Mouse (Mus musculus): ENCODE measurements around the gene Medag. TPM values are rescaled to one million over a fixed set of nuclear protein-coding genes. Genes with fewer than 3 reads are reported as not detected.
A peak's percentile ranks its signal among the peaks of the same experiment; 100 is the strongest.

Medag gene
- total RNA-seq, 1 experiment from 2014 or later, result 1.9 TPM

DNA sequence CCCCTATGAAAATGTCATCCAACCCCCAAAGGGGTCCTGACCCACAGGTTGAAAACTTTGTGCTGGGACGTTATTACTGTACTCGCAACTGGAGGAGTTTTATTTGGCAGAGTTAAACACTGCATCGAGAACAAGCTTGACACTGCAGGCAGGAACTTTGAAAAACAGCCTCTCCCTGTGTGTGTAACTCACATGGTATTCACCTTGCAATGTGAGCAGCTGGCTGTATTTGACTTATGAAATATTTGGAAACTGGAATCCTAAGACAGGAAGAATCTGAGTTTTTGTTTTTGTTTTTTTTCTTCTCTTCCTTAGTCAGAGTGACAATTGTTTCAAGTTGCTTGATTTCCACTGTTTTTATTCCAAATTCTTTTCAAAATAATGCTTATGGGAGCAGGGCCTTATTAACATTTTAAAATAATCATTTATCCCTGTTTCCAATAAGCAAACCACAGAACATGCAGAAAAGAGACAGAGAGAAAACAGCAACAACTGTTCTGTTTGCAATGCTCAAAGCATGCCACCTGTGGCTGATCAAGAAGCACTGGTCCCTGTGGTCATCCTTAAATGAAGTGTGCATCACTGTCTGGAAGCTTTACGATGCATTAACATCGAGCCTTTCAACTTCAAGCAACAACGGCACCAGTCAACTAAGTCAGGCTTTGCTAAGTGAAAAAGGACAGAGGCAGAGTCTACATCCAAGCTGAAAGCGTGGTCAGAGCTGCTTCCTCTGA lies 26.2 kb upstream of the Medag start:
- no peak for DNase-seq

DNA sequence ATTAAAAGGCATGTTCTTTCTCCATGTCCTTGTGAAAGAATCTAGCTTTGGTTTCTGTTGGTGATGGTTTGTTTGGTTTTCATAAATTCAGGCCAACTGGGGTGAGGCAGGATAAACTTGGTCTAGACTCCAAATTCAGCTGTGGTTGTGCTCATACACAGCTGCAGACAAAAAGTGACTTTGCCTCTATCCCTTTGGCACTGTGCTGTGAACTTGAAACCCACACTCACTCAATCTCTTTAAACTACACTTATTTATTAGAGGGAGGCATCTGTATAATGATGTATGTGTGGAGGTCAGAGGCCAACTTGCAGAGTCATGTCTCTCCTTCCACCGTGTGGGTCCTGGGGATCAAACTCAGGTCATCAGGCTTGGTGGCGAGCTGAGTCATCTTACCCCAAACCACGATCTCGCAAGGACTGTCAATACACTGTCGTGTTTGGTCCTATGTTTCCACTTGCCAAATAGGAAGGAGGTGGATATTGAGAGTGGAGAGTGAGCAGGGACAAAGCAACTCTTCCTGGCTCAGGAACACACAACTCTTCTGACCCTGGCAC lies 25.2 kb upstream of the Medag start:
- no peak for DNase-seq

DNA sequence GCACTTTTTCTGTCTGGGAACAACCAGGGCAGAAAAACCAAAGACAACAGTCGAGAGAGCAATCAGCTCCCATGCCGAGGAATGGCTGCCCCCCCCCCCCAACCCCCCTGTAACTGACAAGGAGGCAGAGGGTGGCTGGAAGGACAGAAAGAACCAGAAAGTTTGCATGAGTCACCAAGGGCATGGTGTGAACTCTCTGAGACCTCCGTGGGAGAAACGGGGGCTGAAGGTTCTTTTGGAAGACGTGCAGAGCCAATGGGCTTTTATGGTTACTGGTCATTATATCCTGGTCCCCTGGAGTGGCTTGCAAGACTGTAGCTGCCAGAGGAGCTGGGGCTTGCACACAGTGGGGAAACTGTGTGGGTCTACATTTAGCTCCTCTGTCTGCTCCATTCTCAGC lies 22.6 kb upstream of the Medag start:
- DNase-seq, result no peak

DNA sequence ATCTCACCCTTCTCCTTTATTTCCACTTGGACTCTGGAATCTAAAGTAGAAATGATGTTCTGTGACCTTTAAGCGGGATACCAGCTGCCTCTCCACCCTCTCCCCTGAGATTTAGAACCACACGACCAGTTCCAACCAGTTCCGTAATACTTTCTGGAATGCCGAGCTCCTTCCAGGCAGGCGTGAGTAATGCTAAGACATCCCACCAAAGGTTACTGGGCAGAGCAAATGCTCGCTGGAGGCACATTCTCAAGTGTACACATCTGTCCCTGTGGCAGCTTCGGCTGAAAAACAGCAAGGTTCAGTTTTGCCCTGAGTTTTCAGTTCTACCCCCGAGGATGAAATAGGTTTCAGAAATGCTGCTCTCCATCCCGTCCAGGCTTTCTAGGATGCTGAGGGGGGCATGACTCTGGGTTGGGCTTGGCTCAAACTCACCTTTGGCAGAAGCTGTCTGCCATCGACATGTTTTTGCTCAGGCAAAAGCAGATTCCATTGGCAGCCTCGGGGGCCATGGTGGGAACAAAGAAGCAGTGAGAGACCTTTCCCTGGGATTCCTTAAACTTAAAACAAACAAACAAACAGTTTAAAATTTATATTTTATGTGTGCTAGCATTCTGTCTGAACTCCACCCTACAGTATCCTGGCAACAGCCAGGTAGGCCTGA lies 21.9 kb upstream of the Medag start:
- peak; percentile 21 for DNase-seq

DNA sequence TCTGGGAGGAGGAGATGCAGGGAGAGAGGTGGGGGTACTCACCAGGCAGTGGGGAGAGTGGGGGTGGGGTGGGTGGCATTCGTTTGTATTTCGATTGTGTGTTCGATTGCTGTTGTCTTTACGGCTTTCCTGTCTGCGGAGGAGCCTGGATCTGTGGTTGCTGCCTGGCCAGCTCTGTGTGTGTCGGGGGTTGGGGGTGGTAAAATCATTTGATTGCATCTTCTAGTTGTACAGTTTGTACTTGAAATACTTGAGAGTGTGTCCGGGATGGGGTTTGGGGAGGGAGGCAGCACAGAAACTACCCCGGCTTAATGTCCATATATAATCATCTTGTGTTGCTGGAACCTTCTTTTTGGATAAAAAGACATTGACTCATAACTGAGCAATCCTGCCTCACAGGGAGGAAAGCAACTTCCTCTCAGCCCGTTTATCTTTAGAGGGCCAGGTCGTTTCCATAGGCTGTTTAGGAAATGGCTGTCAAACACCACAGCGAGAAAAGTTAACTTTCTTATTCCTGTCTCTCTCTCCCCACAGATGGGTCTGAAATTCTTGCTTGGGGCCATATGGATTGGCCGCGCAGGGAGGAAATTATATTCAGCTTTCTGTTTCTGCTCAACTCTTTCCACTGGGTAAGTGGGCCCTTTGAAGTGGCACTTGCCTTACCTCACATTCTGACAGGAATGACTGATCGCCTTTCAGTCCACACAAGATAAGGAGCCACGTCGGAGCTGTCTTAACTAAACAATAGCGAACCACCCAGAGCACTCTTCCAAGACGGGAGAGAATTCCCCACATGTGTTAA lies 19.8 kb upstream of the Medag start:
- DNase-seq, result no peak

DNA sequence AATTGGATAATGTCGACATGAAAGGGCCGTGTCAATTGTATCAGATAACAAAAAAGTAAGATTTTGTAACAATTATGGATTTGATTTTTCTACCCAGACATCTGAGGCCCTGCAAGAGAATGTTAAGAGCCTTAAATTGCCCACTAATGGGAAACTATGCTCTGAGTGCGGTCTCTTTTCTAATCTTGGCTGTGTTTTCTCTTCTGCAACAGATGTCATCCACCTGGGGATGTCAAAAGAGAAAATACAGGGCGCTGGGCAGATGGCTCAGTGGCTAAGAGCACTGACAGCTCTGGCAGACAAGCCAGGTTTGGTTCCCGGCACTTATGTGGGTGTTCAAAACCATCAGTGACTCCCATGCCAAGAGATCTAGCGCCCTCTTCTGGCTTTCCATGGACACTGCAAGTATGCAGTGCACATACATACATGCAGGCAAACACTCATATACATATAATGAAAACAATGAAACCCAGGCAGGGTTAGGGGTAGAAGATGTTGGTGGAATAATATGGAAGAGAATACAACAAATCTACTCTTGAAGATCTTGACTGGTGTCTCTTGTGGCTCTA lies 19.0 kb upstream of the Medag start:
- no peak for DNase-seq

DNA sequence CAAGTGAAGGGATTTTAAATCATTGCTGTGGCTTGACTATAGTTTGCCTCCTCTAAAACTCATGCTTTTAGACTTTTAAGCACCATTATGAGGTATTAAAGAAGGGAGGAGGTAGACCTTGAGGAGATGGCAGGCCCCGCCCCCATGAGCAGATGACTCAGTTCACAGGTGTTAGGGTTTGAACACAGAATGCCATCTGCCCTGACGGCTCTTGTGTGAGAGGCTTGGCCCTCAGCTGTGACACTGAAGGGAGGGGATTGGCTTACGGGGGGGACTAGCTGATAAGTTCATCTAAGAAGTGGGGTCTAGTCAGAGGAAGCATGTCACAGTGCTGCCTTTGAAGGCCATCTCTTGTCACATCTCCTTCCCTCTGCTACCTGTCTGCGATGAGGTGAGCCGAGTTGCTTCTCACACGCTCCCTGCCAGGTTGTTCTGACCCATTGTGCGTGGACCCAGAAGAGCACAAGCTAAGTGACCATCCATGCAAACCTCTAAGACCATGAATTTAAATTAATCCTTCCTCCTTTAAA lies 10.0 kb upstream of the Medag start:
- DNase-seq, result no peak

DNA sequence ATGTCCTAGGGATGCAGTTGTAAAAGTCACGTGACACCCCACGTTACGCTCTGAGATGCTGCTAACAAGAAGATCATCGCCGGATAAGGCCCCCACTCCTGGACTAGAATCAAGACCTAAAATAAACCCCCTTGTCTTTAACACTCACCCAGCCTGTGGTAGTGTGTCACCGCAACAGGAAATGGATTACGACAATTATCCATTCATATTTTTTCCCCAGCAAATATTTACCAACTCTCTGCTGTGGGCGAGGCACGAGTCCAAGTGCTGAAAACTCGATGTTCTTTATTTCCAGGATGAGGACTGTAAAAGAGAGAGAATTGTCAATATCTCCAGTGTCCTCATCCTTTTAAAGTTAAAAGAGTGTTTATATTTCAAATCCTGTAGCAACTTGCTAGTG lies 9.5 kb upstream of the Medag start:
- DNase-seq, result no peak

DNA sequence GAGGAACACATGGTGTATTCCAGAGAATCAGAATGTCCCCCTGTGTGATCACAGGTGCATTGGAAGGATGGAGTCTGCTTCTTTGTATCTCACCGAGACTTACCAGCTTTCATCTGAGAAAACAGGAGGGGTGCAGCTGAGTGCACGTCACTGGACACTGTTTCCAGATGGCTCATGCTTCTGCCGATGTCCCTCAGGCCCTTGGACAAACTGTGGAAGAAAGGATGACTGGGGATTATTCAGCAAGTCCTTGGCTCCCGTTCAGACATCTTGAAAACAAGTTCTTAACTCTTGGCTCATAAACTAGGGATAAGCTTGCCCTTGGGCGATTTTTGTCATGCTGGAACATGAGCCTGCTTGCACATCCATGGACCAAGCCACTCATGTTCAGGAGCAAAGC lies 8.2 kb upstream of the Medag start:
- no peak for DNase-seq

DNA sequence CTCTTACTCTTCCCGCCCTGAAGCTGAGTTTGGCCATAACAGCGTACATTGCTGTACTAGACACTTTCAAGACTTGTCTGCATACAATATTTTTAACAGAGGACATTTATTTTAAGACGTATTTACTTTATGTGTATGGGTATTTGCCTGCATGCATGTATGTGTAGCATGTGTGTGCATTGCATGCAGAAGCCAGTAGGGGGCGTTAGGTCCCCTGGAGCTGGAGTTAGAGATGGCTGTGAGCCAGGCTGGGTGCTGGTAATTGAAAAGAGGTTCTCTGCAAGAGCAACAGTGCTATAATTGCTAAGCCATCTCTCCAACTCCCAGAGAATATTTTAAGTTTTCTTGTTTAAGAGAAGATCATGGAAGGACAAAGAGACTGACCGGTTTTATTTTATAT lies 6.8 kb upstream of the Medag start:
- no peak for DNase-seq

DNA sequence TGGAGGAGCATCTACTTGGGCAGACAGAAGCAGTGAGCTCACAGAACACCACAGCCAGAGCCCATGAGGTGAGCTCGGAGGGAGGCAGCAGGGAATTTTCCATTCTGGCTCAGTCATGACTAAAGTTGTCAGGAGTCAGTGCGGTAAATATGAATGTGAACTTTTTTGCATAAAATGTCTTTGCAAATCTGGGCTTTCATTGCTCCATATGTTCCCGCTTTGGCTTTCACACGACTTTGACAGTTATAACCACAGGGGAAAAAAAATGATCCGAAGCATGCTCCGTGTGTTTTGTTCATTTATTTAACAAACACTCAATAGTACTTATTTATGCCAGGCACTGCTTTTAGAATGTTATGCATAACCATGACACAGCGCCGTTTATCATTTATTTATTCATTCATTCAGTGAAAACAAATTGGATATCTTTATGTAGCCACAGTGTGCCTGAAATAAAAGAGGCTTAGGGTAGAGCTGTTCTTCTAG lies 4.7 kb upstream of the Medag start:
- no peak for DNase-seq

DNA sequence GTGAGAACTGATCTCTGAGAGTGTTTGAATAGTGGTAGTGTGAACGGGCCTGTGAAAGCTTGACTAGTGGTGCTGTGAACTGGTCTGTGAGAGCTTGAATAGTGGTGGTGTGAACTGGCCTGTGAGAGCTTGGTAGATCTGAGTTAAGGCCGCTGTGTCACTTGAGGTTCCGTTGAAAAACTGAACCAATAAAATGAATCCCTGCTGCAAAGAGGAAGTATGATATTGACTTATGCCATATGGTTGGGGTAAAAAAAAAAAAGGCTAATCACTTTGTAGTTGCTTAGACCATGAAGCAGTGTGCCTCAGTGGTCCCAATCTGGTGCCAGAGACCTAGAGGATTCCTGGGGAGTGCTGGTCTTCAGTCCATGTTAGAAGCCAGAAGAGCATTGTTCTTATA lies 2.0 kb upstream of the Medag start:
- no peak for DNase-seq

DNA sequence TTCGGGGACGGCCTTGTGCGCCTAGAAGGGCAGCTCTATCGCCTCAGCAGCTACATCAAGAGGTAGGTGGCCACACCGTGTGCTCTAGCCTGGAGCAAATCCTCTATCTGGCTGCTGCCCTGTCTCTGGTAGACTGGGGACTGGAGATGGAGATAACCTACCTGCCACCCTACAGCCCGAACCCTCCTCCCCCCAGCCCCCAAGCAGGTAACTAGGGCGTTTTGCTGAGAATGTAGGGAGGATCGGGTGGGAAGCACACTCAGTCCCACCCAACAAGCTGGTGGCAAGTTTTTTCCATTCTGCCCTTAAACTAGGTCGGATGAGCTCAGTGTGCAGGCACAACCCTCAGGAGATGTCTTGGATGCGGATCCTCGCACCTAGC lies 636 bp downstream of the Medag start:
- DNase-seq, result no peak

DNA sequence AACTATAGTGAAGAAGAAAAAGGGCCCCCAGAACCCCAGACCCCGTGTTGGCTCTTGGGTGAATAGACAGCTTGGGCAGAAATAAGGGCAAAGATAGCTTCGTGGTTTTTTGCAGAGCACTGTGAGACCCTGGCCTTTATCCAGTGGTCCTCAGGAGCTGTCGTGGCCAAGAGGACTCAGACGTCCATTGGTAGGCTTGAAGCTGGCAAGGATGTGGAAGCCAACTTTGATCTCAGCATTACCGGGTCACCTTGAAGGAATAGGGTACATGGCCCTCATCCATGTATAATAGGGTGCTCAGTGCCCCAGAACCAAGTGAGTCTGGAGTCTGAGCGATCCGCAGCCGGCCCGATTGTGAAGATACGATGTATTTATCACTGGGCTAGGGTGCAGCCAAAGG lies 1.1 kb downstream of the Medag start:
- no peak for DNase-seq

DNA sequence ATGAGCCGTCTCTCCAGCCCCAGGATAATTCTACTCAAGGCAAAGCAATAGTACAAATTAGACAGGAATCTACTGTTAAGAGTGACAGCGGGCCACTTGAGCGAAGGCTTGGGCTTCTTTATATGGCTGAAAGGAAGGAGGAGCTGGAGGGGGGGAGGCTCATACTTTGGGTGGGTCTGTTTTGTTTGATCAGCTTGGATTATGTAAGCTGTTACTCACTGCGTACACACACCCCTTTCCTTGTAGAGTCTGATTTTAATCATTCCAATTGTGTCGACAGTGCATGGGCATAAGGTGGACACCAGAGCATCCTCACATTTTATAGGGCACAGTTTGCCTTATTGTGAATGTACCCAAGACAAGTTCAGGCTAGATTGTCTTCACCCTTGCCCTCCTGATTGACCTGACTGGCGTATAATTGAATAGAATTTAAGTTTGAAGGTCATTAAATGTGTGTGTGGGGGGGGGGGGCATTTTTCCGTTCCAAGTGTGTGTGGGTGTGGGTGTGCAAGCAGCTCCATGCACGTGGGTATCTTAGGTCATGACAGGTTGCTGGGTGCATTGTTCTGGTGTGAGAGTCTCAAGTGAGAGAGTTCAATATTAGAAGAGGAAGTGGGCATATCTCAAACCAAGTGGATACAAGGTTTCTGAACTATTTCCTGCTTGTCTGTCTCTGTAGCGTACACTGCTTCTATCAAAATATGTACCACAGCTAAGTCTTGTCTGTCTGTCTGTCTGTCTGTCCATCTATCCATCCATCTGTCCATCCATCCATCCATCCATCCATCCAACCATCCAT lies 3.0 kb downstream of the Medag start:
- no peak for DNase-seq

DNA sequence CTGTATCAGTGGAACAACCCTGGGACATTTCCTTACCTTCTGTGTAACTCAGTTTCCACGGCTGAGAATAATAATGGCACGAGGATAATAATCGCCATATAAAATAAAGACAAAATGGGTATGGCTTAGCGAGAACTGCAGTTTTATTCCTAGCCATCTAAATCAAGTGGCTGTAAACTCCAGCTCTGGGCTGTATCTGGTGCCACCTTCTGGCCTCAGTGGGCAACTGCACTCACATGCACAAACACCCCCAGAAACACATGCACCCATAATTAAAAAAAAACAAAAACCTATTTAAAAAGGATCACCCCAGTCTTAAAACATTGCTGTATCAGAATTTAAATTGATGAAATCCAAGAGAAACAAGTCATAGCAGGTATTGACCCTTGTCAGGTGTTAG lies 5.8 kb downstream of the Medag start:
- DNase-seq, result no peak

DNA sequence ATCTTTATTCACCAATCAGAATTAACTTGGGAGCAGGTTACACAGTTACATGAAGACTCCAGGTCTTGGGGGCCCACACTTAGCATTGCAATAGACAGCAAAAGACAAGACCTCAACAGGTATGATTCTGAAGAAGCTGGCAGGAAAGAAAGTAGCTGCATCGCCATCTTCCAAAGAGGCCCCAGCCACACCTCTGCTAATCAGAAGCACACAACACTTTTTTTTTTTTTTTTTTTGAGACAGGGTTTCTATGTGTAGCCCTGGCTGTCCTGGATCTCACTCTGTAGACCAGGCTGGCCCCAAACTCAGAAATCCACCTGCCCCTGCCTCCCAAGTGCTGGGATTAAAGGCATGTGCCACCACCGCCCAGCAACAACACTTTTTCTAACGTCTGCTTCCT lies 15.0 kb downstream of the Medag start:
- no peak for DNase-seq

DNA sequence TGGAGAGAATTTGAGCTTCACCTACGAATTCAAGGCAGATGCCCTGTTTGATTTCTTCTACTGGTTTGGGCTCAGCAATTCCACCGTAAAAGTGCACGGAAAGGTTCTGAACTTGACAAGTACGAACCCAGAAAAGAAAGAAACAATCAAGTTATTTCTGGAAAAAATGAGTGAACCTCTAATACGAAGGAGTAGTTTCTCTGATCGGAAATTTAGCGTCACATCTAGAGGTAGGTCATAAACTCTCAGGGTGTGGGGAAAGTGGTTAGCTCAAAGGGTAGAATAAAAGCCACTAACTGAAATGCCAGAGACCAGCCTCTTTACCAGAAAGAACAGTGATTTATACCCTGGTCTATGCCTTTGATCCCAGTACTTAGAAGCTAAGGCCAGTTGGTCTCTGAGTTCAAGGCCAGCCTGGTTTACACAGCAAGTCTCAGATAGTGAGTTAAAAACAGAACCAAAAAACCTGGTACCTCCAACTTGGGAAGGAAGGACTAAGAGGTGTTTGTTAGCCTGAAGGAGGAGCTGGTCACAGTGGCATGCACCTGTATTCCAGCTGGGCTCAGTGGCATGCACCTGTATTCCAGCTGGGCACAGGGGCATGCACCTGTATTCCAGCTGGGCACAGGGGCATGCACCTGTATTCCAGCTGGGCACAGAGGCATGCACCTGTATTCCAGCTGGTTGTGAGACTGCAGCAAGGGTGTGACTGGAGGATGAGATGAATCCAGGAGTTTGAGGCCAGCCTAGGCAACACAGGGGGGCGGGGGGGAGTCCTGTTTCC lies 15.9 kb downstream of the Medag start:
- no peak for DNase-seq

DNA sequence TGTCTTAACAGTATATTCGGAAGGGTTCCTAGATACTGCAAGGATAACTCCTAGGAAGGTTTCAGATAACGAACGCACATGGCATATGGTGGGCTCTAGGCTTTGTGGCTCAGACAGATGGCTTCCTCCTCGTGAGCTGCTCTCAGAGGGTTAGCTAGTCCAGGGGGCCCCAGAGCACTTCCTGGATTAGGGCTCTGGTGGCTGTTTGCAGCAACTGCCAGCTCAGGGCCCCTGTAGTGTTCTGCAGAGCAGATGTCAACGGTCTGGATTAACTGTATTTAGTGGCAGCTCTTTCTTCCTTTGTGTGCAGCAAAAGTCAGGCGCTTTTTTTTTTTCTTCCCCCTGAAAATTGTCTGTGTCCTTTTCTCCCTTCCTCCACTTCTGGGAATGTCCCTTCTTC lies 16.8 kb downstream of the Medag start:
- no peak for DNase-seq

DNA sequence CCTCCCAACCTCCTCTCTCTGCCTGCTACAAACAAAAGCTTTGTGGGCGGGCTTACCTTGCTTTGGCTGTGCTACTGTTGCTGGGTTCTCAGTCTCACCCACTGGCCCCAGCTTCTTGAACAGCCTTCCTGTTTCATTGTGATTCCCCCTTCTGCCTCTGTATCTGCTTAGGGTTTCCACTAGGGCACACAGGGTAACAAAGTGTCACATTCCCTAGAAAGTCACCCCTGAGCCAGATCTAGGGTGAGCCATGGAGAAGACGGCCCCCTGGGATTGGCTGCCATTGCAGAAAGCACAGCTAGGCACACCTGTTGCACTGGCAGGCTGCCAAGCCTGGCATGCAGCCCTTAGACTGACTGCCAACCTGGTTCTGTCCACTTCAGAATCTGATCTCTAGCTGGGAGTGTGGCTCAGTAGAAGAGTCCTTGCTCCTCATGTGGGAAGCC lies 17.3 kb downstream of the Medag start:
- DNase-seq, result peak; percentile 41

DNA sequence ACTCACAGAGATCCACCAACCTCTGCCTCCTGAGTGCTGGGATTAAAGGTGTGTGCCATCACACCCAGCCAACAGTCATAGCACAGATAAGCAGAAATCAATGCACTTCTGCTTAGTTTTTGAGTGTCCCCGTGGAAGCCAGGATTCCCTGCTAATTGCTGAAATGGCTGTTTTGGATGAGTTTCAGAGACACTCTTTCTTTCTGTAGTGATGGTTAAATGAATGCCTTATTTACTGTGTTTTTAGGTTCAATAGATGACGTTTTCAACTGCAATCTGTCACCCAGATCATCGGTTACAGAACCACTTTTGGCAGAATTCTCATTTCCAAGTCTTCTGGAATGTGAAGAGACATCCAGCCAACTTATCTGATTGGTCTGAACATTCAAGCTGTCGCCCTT lies 18.0 kb downstream of the Medag start:
- DNase-seq, result no peak

Measured in adrenal gland, postnatal 25 days (tissue).